Mouse (Mus musculus) heart, embryonic 16.5 days (tissue): ENCODE data around the gene Tbcb. TPM values are rescaled to one million over a fixed set of nuclear protein-coding genes. Genes with fewer than 3 reads are reported as not detected.
"Not testable (repeated sequence)": the region's sequence is repeated elsewhere in the genome, so short reads cannot be mapped to it uniquely, and the experiment has no call there.

Experiments used
- ATAC-seq: fragments of 200-750 bp; cut with Nextera tagmentation; replicated peaks from 2 replicates; pipeline ENCODE4 v1.8.0; 2017; ENCODE audit warnings: moderate number of reproducible peaks; ENCODE audit not compliant: insufficient read depth, low FRiP score; ENCODE audit errors: extremely low read depth
- H3K27ac ChIP-seq: fragments of 300-500 bp; sonication (generic); 2 replicates; pipeline ENCODE4 v1.5.1; 2014; ENCODE audit warnings: mild to moderate bottlenecking, low read length, control low read depth, moderate library complexity
- H3K27me3 ChIP-seq: fragments of 300-500 bp; sonication (generic); 2 replicates; pipeline ENCODE4 v1.6.1; 2014; ENCODE audit warnings: low read length, mixed read lengths; ENCODE audit not compliant: control insufficient read depth, insufficient read depth
- H3K36me3 ChIP-seq: fragments of 300-500 bp; sonication (generic); 2 replicates; pipeline ENCODE4 v1.6.1; 2014; ENCODE audit not compliant: control insufficient read depth, insufficient read depth
- H3K4me1 ChIP-seq: fragments of 300-500 bp; sonication (generic); 2 replicates; pipeline ENCODE4 v1.6.1; 2014; ENCODE audit warnings: low read length, mixed read lengths; ENCODE audit not compliant: control insufficient read depth, insufficient read depth
- H3K4me2 ChIP-seq: fragments of 300-500 bp; sonication (generic); 2 replicates; pipeline ENCODE4 v1.6.1; 2014; ENCODE audit warnings: low read depth, mild to moderate bottlenecking, control low read depth, low read length
- H3K4me3 ChIP-seq: fragments of 300-500 bp; sonication (generic); 2 replicates; pipeline ENCODE4 v1.5.1; 2014; ENCODE audit warnings: mild to moderate bottlenecking, control low read depth, low read length
- H3K9ac ChIP-seq: fragments of 300-500 bp; sonication (generic); 2 replicates; pipeline ENCODE4 v1.6.1; 2014; ENCODE audit warnings: low read length, control low read depth
- H3K9me3 ChIP-seq: fragments of 300-500 bp; sonication (generic); replicated peaks from 2 replicates; pipeline ENCODE4 v1.6.1; 2016; ENCODE audit warnings: low read length; ENCODE audit not compliant: control insufficient read depth
- WGBS: fragments of 180-500 bp; shearing (Covaris S2); extraction: QIAGEN DNeasy Blood & Tissue Kit; methylation state at CpG from one replicate; pipeline ENCODE4 v1.1.7; 2014; 5-methylcytosine and 5-hydroxymethylcytosine counted together
- polyA plus RNA-seq: library from polyadenylated mRNA; unstranded; fragments of >200 nt; fragmentation: Nextera tagmentation; extraction: Ambion mirVana; gene quantifications from 2 replicates; pipeline ENCODE4 v1.2.1, GENCODE M21; 2015

Gene Tbcb
- polyA plus RNA-seq, 1 experiment from 2014 or later, result 154 TPM

- Histone ChIP-seq H3K9me3 (no peaks in the 10 kb centered on the region), H3K9ac (peak overlapping the region; percentile 58; the same call in 1 of the 2 replicates), H3K4me1 (peaks cover 12% of the 10 kb centered on the region), H3K27ac (no peak overlapping the region), H3K36me3 (no peaks in the 10 kb centered on the region), H3K4me3 (peak overlapping the region; percentile 30), H3K4me2 (peak overlapping the region; percentile 65), H3K27me3 (no peaks in the 10 kb centered on the region)
- WGBS, result under 1% methylated on average over 15 of the region's 16 CpGs
- peak; percentile 63 for ATAC-seq
Observed at GRCm38 (mm10) chr7:30216723-30217151, 15.3 kb downstream of the Tbcb start.

DNA sequence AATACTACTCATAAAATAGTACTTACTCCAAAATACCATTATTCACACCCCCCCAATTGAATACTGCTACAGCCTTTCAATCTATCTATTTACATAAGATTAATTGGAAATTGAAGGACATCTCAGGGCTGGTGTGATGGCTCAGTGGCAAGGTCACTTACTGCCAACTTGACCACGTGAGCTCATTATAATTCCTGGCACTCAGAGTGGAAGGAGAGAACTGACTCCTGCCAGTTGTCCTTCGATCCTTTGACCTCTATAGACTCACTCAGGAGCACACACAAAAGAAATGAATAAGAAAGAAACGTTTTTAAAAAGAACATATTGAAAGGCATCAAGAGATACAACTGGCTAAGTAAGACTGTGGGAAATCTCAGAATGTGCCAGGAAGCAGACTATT is 16.2 kb downstream of the Tbcb start:
- Histone ChIP-seq H3K4me1 (peaks cover 12% of the 10 kb centered on the region), H3K4me2 (no peak overlapping the region), H3K9ac (no peak overlapping the region), H3K4me3 (no peak overlapping the region), H3K9me3 (no peaks in the 10 kb centered on the region), H3K27me3 (no peaks in the 10 kb centered on the region), H3K27ac (no peak overlapping the region), H3K36me3 (no peaks in the 10 kb centered on the region)
- WGBS, result 76% methylated on average over 3 of the region's 3 CpGs
- no peak for ATAC-seq

- Histone ChIP-seq H3K36me3 (no peaks in the 10 kb centered on the region), H3K4me2 (no peak overlapping the region), H3K4me1 (peaks cover 5% of the 10 kb centered on the region; the same call in 1 of the 2 replicates), H3K27me3 (no peaks in the 10 kb centered on the region), H3K4me3 (no peak overlapping the region), H3K9me3 (no peaks in the 10 kb centered on the region), H3K9ac (no peak overlapping the region), H3K27ac (no peak overlapping the region)
- WGBS, result 70% methylated on average over 3 of the region's 3 CpGs
- no peak for ATAC-seq
Observed at GRCm38 (mm10) chr7:30213881-30214280, 18.2 kb downstream of the Tbcb start.

GRCm38 (mm10) chr7:30211025-30211424 is 21.0 kb downstream of the Tbcb start:
- Histone ChIP-seq H3K9me3 (no peaks in the 10 kb centered on the region), H3K27me3 (no peaks in the 10 kb centered on the region), H3K9ac (no peak overlapping the region), H3K4me1 (no peaks in the 10 kb centered on the region), H3K4me3 (no peak overlapping the region), H3K27ac (no peak overlapping the region), H3K36me3 (no peaks in the 10 kb centered on the region), H3K4me2 (no peak overlapping the region)
- 30% methylated on average over 4 of the region's 4 CpGs for WGBS
- ATAC-seq, result no peak

DNA sequence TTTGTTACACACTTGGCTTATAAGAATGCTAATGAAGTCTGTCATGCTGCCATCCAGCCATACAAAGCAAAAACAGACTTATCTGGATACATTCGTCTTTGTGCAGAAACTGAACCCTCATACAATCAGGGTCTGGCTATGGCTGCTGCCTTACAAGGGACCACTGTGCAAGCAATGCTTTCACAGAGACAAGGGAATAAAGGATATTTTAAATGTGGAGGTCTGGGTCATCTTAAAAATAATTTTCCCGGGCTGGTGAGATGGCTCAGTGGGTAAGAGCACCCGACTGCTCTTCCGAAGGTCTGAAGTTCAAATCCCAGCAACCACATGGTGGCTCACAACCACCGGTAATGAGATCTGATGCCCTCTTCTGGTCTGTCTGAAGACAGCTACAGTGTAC is 25.7 kb downstream of the Tbcb start:
- not testable (repeated sequence) for H3K9me3 ChIP-seq, ATAC-seq
- 49% methylated on average over 5 of the region's 5 CpGs for WGBS

GRCm38 (mm10) chr7:30205383-30205782 is 26.7 kb downstream of the Tbcb start:
- H3K9me3 ChIP-seq, result no peaks in the 10 kb centered on the region
- no peaks in the 10 kb centered on the region for H3K4me1 ChIP-seq
- H3K4me2 ChIP-seq, result no peak overlapping the region
- H3K27me3 ChIP-seq, result no peaks in the 10 kb centered on the region
- no peak for ATAC-seq
- no peak overlapping the region for H3K27ac ChIP-seq
- no peaks in the 10 kb centered on the region for H3K36me3 ChIP-seq
- WGBS, result 4% methylated on average over 2 of the region's 2 CpGs
- H3K4me3 ChIP-seq, result no peak overlapping the region
- no peak overlapping the region for H3K9ac ChIP-seq

More for the DNA sequence above, 25.7 kb downstream of the Tbcb start:
- not testable (repeated sequence) for H3K4me1 ChIP-seq, H3K27ac ChIP-seq, H3K36me3 ChIP-seq, H3K9ac ChIP-seq, H3K27me3 ChIP-seq, H3K4me3 ChIP-seq, H3K4me2 ChIP-seq

DNA sequence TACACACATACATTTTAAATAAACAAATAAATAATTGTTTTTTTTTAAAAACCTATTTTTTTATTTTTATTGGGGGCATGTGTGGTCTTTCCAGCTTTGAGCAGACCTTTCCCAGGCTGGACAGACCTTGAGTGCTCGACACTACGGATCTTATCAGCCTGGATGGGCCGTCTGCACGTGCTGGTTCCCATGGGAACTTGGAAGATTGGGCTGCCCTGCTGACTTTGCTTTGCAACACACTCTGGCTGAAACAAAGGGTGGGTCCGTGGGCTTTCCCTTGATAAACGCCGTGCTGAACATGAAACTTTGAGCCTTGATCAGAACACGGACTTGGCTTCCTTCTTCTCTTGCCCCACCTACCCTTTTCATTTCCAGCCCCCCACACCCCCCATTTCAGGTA is 27.7 kb downstream of the Tbcb start:
- H3K36me3 ChIP-seq, result no peaks in the 10 kb centered on the region
- WGBS, result 21% methylated on average over 8 of the region's 8 CpGs
- H3K27ac ChIP-seq, result no peak overlapping the region
- H3K9me3 ChIP-seq, result no peaks in the 10 kb centered on the region
- no peak overlapping the region for H3K9ac ChIP-seq
- no peak for ATAC-seq
- H3K27me3 ChIP-seq, result no peaks in the 10 kb centered on the region
- no peaks in the 10 kb centered on the region for H3K4me1 ChIP-seq
- no peak overlapping the region for H3K4me3 ChIP-seq
- no peak overlapping the region for H3K4me2 ChIP-seq

GRCm38 (mm10) chr7:30202895-30203690 is 29.0 kb downstream of the Tbcb start:
- Histone ChIP-seq H3K4me2 (no peak overlapping the region), H3K9me3 (no peaks in the 10 kb centered on the region), H3K36me3 (no peaks in the 10 kb centered on the region), H3K27me3 (no peaks in the 10 kb centered on the region), H3K27ac (no peak overlapping the region), H3K4me1 (0 out of 2 replicates have a peak, but pooled peaks cover 3% of the 10 kb centered on the region), H3K4me3 (no peak overlapping the region), H3K9ac (no peak overlapping the region)
- 62% methylated on average over 11 of the region's 11 CpGs for WGBS
- ATAC-seq, result no peak

DNA sequence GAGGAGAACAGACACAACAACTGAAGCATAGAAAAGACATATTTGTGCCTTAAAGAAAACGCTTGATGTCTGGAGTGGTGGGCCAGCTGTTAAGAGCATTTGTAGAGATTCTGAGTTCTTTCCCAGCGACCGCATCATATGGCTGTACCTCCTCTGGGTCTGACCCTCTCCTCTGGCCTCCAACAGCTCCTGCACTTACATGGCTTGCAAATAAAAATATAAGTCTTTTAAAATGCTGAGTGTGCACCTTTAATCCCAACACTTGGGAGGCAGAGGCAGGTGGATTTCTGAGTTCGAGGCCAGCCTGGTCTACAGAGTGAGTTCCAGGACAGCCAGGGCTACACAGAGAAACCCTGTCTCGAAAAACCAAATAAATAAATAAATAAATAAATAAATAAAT is 31.4 kb downstream of the Tbcb start:
- not testable (repeated sequence) for H3K36me3 ChIP-seq, H3K27ac ChIP-seq
- WGBS, result 85% methylated on average over 5 of the region's 5 CpGs

More for the DNA sequence above, 31.4 kb downstream of the Tbcb start:
- H3K4me2 ChIP-seq, H3K4me1 ChIP-seq, H3K4me3 ChIP-seq, ATAC-seq, H3K9me3 ChIP-seq, H3K9ac ChIP-seq, H3K27me3 ChIP-seq: not testable (repeated sequence)
